Mouse (Mus musculus): ENCODE measurements around the gene Oxct1. TPM values are rescaled to one million over a fixed set of nuclear protein-coding genes. Genes with fewer than 3 reads are reported as not detected.
A peak's percentile ranks its signal among the peaks of the same experiment; 100 is the strongest.

The Oxct1 gene
- polyA plus RNA-seq, 1 experiment from 2014 or later, result 196 TPM

- 48% methylated on average over 11 of the region's 11 CpGs for WGBS
- H3K4me3 ChIP-seq (ENCODE audit: low read depth, low read length), result no peak overlapping the region; the same call in 1 of the 2 replicates
These were observed 677 bp upstream of the Oxct1 start for GRCm38 (mm10) chr15:4025508-4025904.

DNA sequence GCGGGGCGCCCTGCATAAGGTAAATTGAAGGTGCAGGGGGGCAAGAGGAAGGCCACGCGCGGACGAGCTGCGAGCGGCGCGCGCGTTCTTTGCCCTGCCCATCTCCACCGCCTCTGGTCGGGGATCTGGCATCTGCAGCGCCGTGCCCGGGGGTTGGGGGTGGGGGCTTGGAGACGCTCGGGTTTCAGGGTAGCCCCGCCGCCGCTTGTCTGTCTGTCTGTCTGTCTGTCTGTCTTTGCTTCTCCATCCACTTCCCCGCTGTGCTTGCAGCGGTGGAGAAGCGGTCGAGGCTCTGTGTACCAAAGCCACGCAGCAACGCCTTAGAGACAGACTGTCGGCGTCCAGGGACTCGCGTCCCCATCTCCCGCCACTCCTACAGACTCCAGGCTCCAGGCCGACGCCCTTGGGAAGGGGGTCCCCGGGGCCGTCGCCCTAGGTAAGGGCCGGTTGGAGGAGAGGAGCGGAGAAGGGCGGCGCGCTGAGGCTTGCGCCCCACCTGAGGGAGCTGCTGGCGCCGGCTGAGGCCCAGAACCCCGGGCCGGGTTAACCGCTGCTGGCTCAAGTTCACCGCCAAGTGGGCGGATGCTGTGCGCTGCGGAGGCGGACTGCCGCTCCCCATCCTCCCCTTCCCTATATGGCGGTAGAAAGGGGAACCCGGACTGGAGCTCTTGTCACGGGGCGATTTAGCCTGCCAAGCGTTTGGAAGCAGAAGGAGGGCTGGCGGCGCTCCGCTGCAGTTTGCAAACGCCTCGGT is 825 bp downstream of the Oxct1 start:
- peak overlapping the region; percentile 71 for H3K4me3 ChIP-seq (ENCODE audit: low read depth, low read length)
- no peaks in the 10 kb centered on the region for H3K27me3 ChIP-seq (ENCODE audit: control insufficient read depth, insufficient read depth, low read length)
- no peaks in the 10 kb centered on the region for H3K9me3 ChIP-seq (ENCODE audit: control insufficient read depth, low read length)
- 1% methylated on average over 65 of the region's 65 CpGs for WGBS
- H3K4me1 ChIP-seq (replicated peaks; ENCODE audit: control insufficient read depth, insufficient read depth, low read length), result no peaks in the 10 kb centered on the region; the same call in 1 of the 2 replicates
- H3K9ac ChIP-seq (ENCODE audit: low read length), result peak overlapping the region; percentile 84
- ATAC-seq (replicated peaks; ENCODE audit: low FRiP score), result peak; percentile 79
- peak overlapping the region; percentile 80 for H3K4me2 ChIP-seq (ENCODE audit: low read depth, low read length, severe bottlenecking)
- H3K36me3 ChIP-seq (ENCODE audit: control insufficient read depth, insufficient read depth, low read length), result no peaks in the 10 kb centered on the region
- DNase-seq (ENCODE audit: low spot score), result peak; percentile 86
- H3K27ac ChIP-seq (ENCODE audit: low read depth, low read length), result peak overlapping the region; percentile 85

More at GRCm38 (mm10) chr15:4025508-4025904, 677 bp upstream of the Oxct1 start:
- Histone ChIP-seq H3K9me3 (ENCODE audit: control insufficient read depth, low read length) (no peaks in the 10 kb centered on the region), H3K27me3 (ENCODE audit: control insufficient read depth, insufficient read depth, low read length) (no peaks in the 10 kb centered on the region), H3K36me3 (ENCODE audit: control insufficient read depth, insufficient read depth, low read length) (no peaks in the 10 kb centered on the region), H3K27ac (ENCODE audit: low read depth, low read length) (no peak overlapping the region; the same call in 1 of the 2 replicates), H3K4me2 (ENCODE audit: low read depth, low read length, severe bottlenecking) (peak overlapping the region; percentile 80), H3K9ac (ENCODE audit: low read length) (0 out of 2 replicates have a peak overlapping the region, but pooled peaks have one; percentile 84), H3K4me1 (replicated peaks; ENCODE audit: control insufficient read depth, insufficient read depth, low read length) (no peaks in the 10 kb centered on the region; the same call in 1 of the 2 replicates)
- ATAC-seq (replicated peaks; ENCODE audit: low FRiP score) (no peak), DNase-seq (ENCODE audit: low spot score) (no peak)

GRCm38 (mm10) chr15:4027671-4028410 is 1.7 kb downstream of the Oxct1 start:
- WGBS, result 11% methylated on average over 6 of the region's 6 CpGs
- ATAC-seq (replicated peaks; ENCODE audit: low FRiP score) (no peak), DNase-seq (ENCODE audit: low spot score) (no peak)
- Histone ChIP-seq H3K36me3 (ENCODE audit: control insufficient read depth, insufficient read depth, low read length) (no peaks in the 10 kb centered on the region), H3K4me2 (ENCODE audit: low read depth, low read length, severe bottlenecking) (peak overlapping the region; percentile 80), H3K27ac (ENCODE audit: low read depth, low read length) (no peak overlapping the region), H3K9ac (ENCODE audit: low read length) (peak overlapping the region; percentile 84), H3K4me3 (ENCODE audit: low read depth, low read length) (peak overlapping the region; percentile 71), H3K9me3 (ENCODE audit: control insufficient read depth, low read length) (no peaks in the 10 kb centered on the region), H3K4me1 (replicated peaks; ENCODE audit: control insufficient read depth, insufficient read depth, low read length) (no peaks in the 10 kb centered on the region; the same call in 1 of the 2 replicates), H3K27me3 (ENCODE audit: control insufficient read depth, insufficient read depth, low read length) (no peaks in the 10 kb centered on the region)

DNA sequence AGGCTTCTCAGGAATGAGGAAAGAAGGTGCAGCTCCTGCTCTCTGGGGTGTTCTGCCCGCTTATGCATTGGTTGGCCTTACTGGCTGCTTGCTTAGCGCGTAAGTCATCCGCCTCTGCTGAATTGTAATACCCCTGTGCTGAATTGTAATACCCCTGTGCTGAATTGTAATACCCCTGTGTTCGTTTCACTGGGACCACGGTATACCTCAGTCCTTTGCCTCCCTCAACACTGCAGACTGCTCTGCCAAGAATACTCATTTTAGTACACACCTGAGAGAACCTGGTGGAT is 2.2 kb downstream of the Oxct1 start:
- Histone ChIP-seq H3K4me1 (replicated peaks; ENCODE audit: control insufficient read depth, insufficient read depth, low read length) (no peaks in the 10 kb centered on the region; the same call in 1 of the 2 replicates), H3K9ac (ENCODE audit: low read length) (no peak overlapping the region), H3K27ac (ENCODE audit: low read depth, low read length) (no peak overlapping the region), H3K9me3 (ENCODE audit: control insufficient read depth, low read length) (no peaks in the 10 kb centered on the region), H3K36me3 (ENCODE audit: control insufficient read depth, insufficient read depth, low read length) (no peaks in the 10 kb centered on the region), H3K4me3 (ENCODE audit: low read depth, low read length) (no peak overlapping the region), H3K4me2 (ENCODE audit: low read depth, low read length, severe bottlenecking) (no peak overlapping the region), H3K27me3 (ENCODE audit: control insufficient read depth, insufficient read depth, low read length) (no peaks in the 10 kb centered on the region)
- DNase-seq (ENCODE audit: low spot score), result no peak
- no peak for ATAC-seq (replicated peaks; ENCODE audit: low FRiP score)
- WGBS, result 77% methylated on average over 6 of the region's 6 CpGs

DNA sequence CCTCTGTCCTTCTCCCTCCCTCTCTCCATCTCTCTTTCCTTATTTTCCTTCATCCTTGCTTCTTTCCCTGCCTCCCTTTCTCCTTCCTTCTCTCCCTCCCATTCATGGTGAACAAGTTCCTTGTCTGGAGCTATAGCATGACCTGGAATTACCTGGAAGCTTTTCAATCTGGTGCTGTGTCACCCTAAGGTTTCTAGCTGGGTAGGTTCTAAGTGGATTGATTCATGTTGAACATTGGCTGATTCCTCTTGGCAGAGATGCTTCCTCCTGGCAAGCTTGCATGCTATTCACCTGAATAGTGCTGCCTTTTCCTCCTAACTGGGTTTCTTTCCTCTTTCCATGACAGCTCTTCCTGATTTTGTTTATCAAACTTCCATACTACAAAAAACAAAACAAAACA is 2.8 kb downstream of the Oxct1 start:
- H3K4me3 ChIP-seq (ENCODE audit: low read depth, low read length), result no peak overlapping the region
- DNase-seq (ENCODE audit: low spot score), result no peak
- no peak overlapping the region for H3K4me2 ChIP-seq (ENCODE audit: low read depth, low read length, severe bottlenecking)
- H3K4me1 ChIP-seq (replicated peaks; ENCODE audit: control insufficient read depth, insufficient read depth, low read length), result no peaks in the 10 kb centered on the region; the same call in 1 of the 2 replicates
- H3K27me3 ChIP-seq (ENCODE audit: control insufficient read depth, insufficient read depth, low read length), result no peaks in the 10 kb centered on the region
- H3K27ac ChIP-seq (ENCODE audit: low read depth, low read length), result no peak overlapping the region
- no peaks in the 10 kb centered on the region for H3K36me3 ChIP-seq (ENCODE audit: control insufficient read depth, insufficient read depth, low read length)
- no peaks in the 10 kb centered on the region for H3K9me3 ChIP-seq (ENCODE audit: control insufficient read depth, low read length)
- no peak for ATAC-seq (replicated peaks; ENCODE audit: low FRiP score)
- H3K9ac ChIP-seq (ENCODE audit: low read length), result no peak overlapping the region

DNA sequence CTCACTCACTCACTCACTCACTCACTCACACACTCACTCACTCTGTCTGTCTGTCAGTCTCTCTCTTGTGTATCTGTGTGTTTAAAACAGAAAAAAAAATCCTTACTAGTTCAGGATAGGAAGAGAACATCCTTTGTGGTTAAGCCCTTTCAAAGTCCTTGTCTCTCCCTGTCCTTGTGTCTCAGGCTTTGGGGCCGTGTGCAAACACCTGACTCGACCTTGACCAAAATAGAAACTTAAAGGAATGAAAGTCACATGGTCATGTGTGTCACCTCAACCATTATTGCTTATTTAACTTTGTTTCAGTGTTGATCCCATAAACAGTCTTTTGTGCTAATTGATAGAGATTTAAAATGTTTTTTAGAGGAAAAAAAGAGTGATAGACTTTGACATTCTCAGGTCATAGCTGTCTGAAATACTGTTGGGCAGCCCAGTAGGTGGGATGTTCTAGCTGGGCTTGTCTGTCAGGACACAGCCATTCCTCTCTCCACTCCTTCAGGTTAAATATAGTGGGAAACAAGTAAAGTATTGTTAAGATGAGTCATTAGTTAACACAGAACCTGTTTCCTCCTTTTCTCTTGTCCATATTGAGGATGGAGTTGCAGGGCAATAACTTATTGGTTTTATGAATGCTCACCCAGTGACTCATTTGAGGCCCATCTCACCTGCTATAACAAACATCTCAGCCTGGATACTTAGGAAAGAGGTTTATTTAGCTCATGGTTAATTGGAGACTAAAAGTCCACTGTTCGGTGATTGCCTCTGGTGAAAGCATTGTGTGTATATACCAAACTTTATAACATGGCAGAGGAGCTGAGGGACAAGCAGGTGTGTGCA is 7.2 kb downstream of the Oxct1 start:
- 80% methylated on average over 3 of the region's 3 CpGs for WGBS
- Histone ChIP-seq H3K27me3 (ENCODE audit: control insufficient read depth, insufficient read depth, low read length) (no peaks in the 10 kb centered on the region), H3K36me3 (ENCODE audit: control insufficient read depth, insufficient read depth, low read length) (no peaks in the 10 kb centered on the region; the same call in 1 of the 2 replicates), H3K9me3 (ENCODE audit: control insufficient read depth, low read length) (no peaks in the 10 kb centered on the region), H3K9ac (ENCODE audit: low read length) (no peak overlapping the region), H3K4me1 (replicated peaks; ENCODE audit: control insufficient read depth, insufficient read depth, low read length) (no peaks in the 10 kb centered on the region), H3K4me2 (ENCODE audit: low read depth, low read length, severe bottlenecking) (no peak overlapping the region), H3K4me3 (ENCODE audit: low read depth, low read length) (no peak overlapping the region), H3K27ac (ENCODE audit: low read depth, low read length) (no peak overlapping the region)
- ATAC-seq (replicated peaks; ENCODE audit: low FRiP score) (no peak), DNase-seq (ENCODE audit: low spot score) (no peak)

- ATAC-seq (replicated peaks; ENCODE audit: low FRiP score), result no peak
- Histone ChIP-seq H3K27ac (ENCODE audit: low read depth, low read length) (no peak overlapping the region), H3K27me3 (ENCODE audit: control insufficient read depth, insufficient read depth, low read length) (no peaks in the 10 kb centered on the region), H3K9ac (ENCODE audit: low read length) (no peak overlapping the region), H3K4me2 (ENCODE audit: low read depth, low read length, severe bottlenecking) (no peak overlapping the region), H3K36me3 (ENCODE audit: control insufficient read depth, insufficient read depth, low read length) (no peaks in the 10 kb centered on the region; the same call in 1 of the 2 replicates), H3K4me1 (replicated peaks; ENCODE audit: control insufficient read depth, insufficient read depth, low read length) (no peaks in the 10 kb centered on the region), H3K4me3 (ENCODE audit: low read depth, low read length) (no peak overlapping the region), H3K9me3 (ENCODE audit: control insufficient read depth, low read length) (no peaks in the 10 kb centered on the region)
- WGBS, result 69% methylated on average over 3 of the region's 3 CpGs
- no peak for DNase-seq (ENCODE audit: low spot score)
These were observed 16.2 kb downstream of the Oxct1 start for GRCm38 (mm10) chr15:4042423-4042822.

GRCm38 (mm10) chr15:4043032-4043471 is 16.9 kb downstream of the Oxct1 start:
- Histone ChIP-seq H3K27ac (ENCODE audit: low read depth, low read length) (no peak overlapping the region), H3K9me3 (ENCODE audit: control insufficient read depth, low read length) (no peaks in the 10 kb centered on the region), H3K4me1 (replicated peaks; ENCODE audit: control insufficient read depth, insufficient read depth, low read length) (no peaks in the 10 kb centered on the region), H3K27me3 (ENCODE audit: control insufficient read depth, insufficient read depth, low read length) (no peaks in the 10 kb centered on the region), H3K4me3 (ENCODE audit: low read depth, low read length) (no peak overlapping the region), H3K9ac (ENCODE audit: low read length) (no peak overlapping the region), H3K4me2 (ENCODE audit: low read depth, low read length, severe bottlenecking) (no peak overlapping the region), H3K36me3 (ENCODE audit: control insufficient read depth, insufficient read depth, low read length) (no peaks in the 10 kb centered on the region; the same call in 1 of the 2 replicates)
- ATAC-seq (replicated peaks; ENCODE audit: low FRiP score) (0 out of 2 replicates have a peak, but pooled peaks have one; percentile 15), DNase-seq (ENCODE audit: low spot score) (no peak)
- WGBS, result 21% methylated on average over 4 of the region's 4 CpGs

All from forebrain, embryonic 11.5 days (tissue).